Comparison of ENCODE assay signal across 29 mouse cellular contexts in genomic region chr10:28649900-28650160, GRCm38 (mm10). TPM values are rescaled to one million over a fixed set of nuclear protein-coding genes. Genes with fewer than 3 reads are reported as not detected.
"Had no signal": no experiment of that assay in that cellular context is flagged by ENCODE, and none has a peak within 500 bp of the region (broad histone marks: within the 10 kb centered on the region; RNA-seq: fewer than 3 reads in every experiment).

No protein-coding gene starts in this region.

- H3K9ac ChIP-seq: heart, embryonic 12.5 days; hindbrain, embryonic 12.5 days; hindbrain, embryonic 14.5 days; intestine, embryonic 15.5 days; limb, embryonic 12.5 days had no signal

- H3K27ac ChIP-seq: gastrocnemius, adult 2 months; heart, embryonic 10.5 days; hindbrain, embryonic 10.5 days; hindbrain, embryonic 12.5 days; hindbrain, embryonic 14.5 days; intestine, embryonic 15.5 days; layer of hippocampus, adult 2 months; left cerebral cortex, adult 2 months; limb, embryonic 10.5 days; limb, embryonic 12.5 days had no signal

- H3K9me3 ChIP-seq: heart, embryonic 10.5 days; heart, embryonic 12.5 days; hindbrain, embryonic 10.5 days; hindbrain, embryonic 12.5 days; intestine, embryonic 15.5 days; limb, embryonic 10.5 days; limb, embryonic 12.5 days had no signal

- H3K4me1 ChIP-seq: heart, embryonic 10.5 days; heart, embryonic 12.5 days; hindbrain, embryonic 10.5 days; hindbrain, embryonic 12.5 days; intestine, embryonic 15.5 days; limb, embryonic 10.5 days; limb, embryonic 12.5 days had no signal

- H3K4me3 ChIP-seq: gastrocnemius, adult 2 months; heart, embryonic 10.5 days; heart, embryonic 12.5 days; hindbrain, embryonic 10.5 days; hindbrain, embryonic 12.5 days; intestine, embryonic 15.5 days; layer of hippocampus, adult 2 months; left cerebral cortex, adult 2 months; limb, embryonic 10.5 days; limb, embryonic 12.5 days had no signal

- H3K27me3 ChIP-seq: heart, embryonic 12.5 days; hindbrain, embryonic 12.5 days; intestine, embryonic 15.5 days had no signal

- H3K36me3 ChIP-seq: heart, embryonic 10.5 days; heart, embryonic 12.5 days; hindbrain, embryonic 10.5 days; hindbrain, embryonic 12.5 days; intestine, embryonic 15.5 days; limb, embryonic 10.5 days; limb, embryonic 12.5 days had no signal

- DNase-seq: gastrocnemius, adult 2 months; gastrocnemius, postnatal 10 days; gastrocnemius, postnatal 25 days; heart, adult 18-20 months; heart, postnatal 10 days; heart, postnatal 4 days; kidney, adult 18-20 months; kidney, adult 8-10 months; kidney, postnatal 10 days; kidney, postnatal 25 days; kidney, postnatal 4 days had no signal

- H3K4me2 ChIP-seq: heart, embryonic 12.5 days; hindbrain, embryonic 12.5 days; hindbrain, embryonic 14.5 days; intestine, embryonic 15.5 days; limb, embryonic 12.5 days had no signal

- ATAC-seq: hindbrain, embryonic 16.5 days; inflammation-experienced regulatory T-cells, adult 6 months; intestine, embryonic 15.5 days; intestine, postnatal 0 days had no signal

RNA-seq across cellular contexts. Expression of gene Themis, which starts 18.3 kb away (rescaled TPM):
- polyA plus RNA-seq: forebrain, embryonic 16.5 days; frontal cortex, adult 2 months; heart, embryonic 10.5 days; heart, embryonic 12.5 days; heart, embryonic 14.5 days; hindbrain, embryonic 10.5 days; hindbrain, embryonic 12.5 days; hindbrain, embryonic 14.5 days; hindbrain, embryonic 16.5 days; kidney, embryonic 14.5 days; kidney, embryonic 16.5 days; limb, embryonic 10.5 days; limb, embryonic 12.5 days had no signal
